ENCODE assay signal across 8 mouse cellular contexts in the genomic region with DNA sequence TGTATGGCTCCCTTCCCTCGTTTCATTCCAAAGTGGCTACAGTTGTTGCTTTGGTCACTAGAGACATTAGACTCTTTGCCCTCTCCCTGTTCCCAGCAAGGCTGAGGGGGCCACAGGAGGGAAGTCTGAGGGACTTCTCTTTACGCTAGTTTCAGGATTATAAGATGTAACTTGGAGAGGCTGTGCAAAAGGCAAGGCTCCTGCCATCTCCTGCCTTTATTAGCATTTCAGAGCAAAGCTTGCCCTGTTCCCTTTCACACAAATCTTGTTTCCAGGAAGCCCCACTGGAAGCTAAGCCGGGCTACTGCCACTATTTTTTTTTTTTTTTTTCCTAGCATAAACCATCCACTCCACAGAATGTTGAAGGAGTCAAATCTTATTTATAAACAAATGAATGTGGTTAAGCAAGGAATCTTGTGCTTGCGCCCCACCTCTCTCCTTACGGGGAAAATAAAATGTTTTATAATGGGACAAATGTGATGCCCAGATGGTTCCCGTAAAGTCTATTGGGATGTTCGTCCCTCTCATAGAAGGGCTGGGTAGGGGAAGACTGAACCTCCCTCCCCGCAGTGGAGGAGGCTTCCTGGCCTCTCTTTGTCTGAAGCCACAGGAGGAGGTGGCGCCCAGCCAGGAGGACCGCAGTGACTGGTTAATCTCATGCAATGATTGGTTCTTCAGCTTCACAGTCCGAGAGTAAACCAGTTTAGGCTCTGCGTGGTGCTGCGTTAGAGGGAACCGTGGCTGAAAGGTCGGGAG.
DNase-seq lines count a peak whose midpoint lies in the region; ATAC-seq lines count a peak whose summit lies in the region.

No protein-coding gene starts in this region.

- H3K4me2 ChIP-seq in embryonic facial prominence, embryonic 13.5 days, result peak overlapping the region; percentile 50
- H3K4me2 ChIP-seq in heart, embryonic 11.5 days, result peak overlapping the region; percentile 61
- H3K4me2 ChIP-seq in lung, embryonic 15.5 days, result peak overlapping the region; percentile 44

- H3K4me3 ChIP-seq in embryonic facial prominence, embryonic 13.5 days, result peak overlapping the region; percentile 3; the same call in 1 of the 2 replicates
- peak overlapping the region; percentile 18; the same call in 1 of the 2 replicates for H3K4me3 ChIP-seq in heart, embryonic 11.5 days (ENCODE audit: low read depth, low read length)
- peak overlapping the region; percentile 0; the same call in 1 of the 2 replicates for H3K4me3 ChIP-seq in lung, embryonic 15.5 days

- DNase-seq in 3T3-L1 (ENCODE audit: low read depth, low spot score), result peak; percentile 76
- DNase-seq in adrenal gland, postnatal 14 days, result peak; percentile 81
- DNase-seq in kidney, adult 9 months, result peak; percentile 56
- peak; percentile 71 for DNase-seq in ovary, postnatal 14 days (ENCODE audit: low spot score)
- no peak for DNase-seq in natural killer cell, adult 2 months (ENCODE audit: low spot score in 2 of 2)

- H3K27me3 ChIP-seq in embryonic facial prominence, embryonic 13.5 days, result no peaks in the 10 kb centered on the region
- H3K27me3 ChIP-seq in heart, embryonic 11.5 days (ENCODE audit: control insufficient read depth, insufficient read depth, low read length), result no peaks in the 10 kb centered on the region
- no peaks in the 10 kb centered on the region for H3K27me3 ChIP-seq in lung, embryonic 15.5 days

- peak overlapping the region; percentile 75 for H3K27ac ChIP-seq in embryonic facial prominence, embryonic 13.5 days
- H3K27ac ChIP-seq in heart, embryonic 11.5 days (ENCODE audit: low read depth, low read length), result 0 out of 2 replicates have a peak overlapping the region, but pooled peaks have one; percentile 22
- H3K27ac ChIP-seq in lung, embryonic 15.5 days, result no peak overlapping the region

- peaks cover 53% of the 10 kb centered on the region for H3K4me1 ChIP-seq in embryonic facial prominence, embryonic 13.5 days
- peaks cover 20% of the 10 kb centered on the region for H3K4me1 ChIP-seq in heart, embryonic 11.5 days (ENCODE audit: control insufficient read depth, insufficient read depth, low read length)
- H3K4me1 ChIP-seq in lung, embryonic 15.5 days, result peaks cover 25% of the 10 kb centered on the region

- no peaks in the 10 kb centered on the region for H3K36me3 ChIP-seq in embryonic facial prominence, embryonic 13.5 days
- no peaks in the 10 kb centered on the region for H3K36me3 ChIP-seq in heart, embryonic 11.5 days (ENCODE audit: control insufficient read depth, insufficient read depth, low read length)
- no peaks in the 10 kb centered on the region for H3K36me3 ChIP-seq in lung, embryonic 15.5 days

- WGBS in embryonic facial prominence, embryonic 13.5 days, result 5% methylated on average over 15 of the region's 15 CpGs
- WGBS in heart, embryonic 11.5 days (ENCODE audit: insufficient replicate concordance), result 7% methylated on average over 15 of the region's 15 CpGs
- WGBS in lung, embryonic 15.5 days, result 8% methylated on average over 15 of the region's 15 CpGs

- H3K9me3 ChIP-seq in embryonic facial prominence, embryonic 13.5 days, result no peaks in the 10 kb centered on the region
- no peaks in the 10 kb centered on the region for H3K9me3 ChIP-seq in heart, embryonic 11.5 days (replicated peaks; ENCODE audit: control insufficient read depth, low read length)
- no peaks in the 10 kb centered on the region for H3K9me3 ChIP-seq in lung, embryonic 15.5 days

- peak; percentile 75 for ATAC-seq in embryonic facial prominence, embryonic 13.5 days (ENCODE audit: insufficient number of reproducible peaks, insufficient read depth, low FRiP score, low TSS enrichment, low read depth)
- peak; percentile 55; the same call in 1 of the 2 replicates for ATAC-seq in heart, embryonic 11.5 days (replicated peaks; ENCODE audit: insufficient number of reproducible peaks, low FRiP score, low TSS enrichment)
- peak; percentile 75 for ATAC-seq in lung, embryonic 15.5 days (ENCODE audit: borderline replicate concordance, extremely low read depth, low FRiP score, low TSS enrichment)

- peak overlapping the region; percentile 40; the same call in 1 of the 2 replicates for H3K9ac ChIP-seq in embryonic facial prominence, embryonic 13.5 days
- H3K9ac ChIP-seq in heart, embryonic 11.5 days (ENCODE audit: low read depth, low read length), result peak overlapping the region; percentile 43
- no peak overlapping the region for H3K9ac ChIP-seq in lung, embryonic 15.5 days

Comparison
In these comparisons a context has a peak if more than half of its experiments do, and no peak if none do; other contexts are left out.
1. DNase-seq: peak in 3T3-L1 (single experiment), adrenal gland, postnatal 14 days (single experiment), kidney, adult 9 months (single experiment) and ovary, postnatal 14 days (single experiment); none in natural killer cell, adult 2 months (0 of 2).
2. Peak in every context shown above with its lines, with median percentiles within 50 percentile points of each other: ATAC-seq, H3K4me2 ChIP-seq and H3K4me3 ChIP-seq.